4 mouse cellular contexts compared by ENCODE assay signal in genomic region chrX:80876211-80876610, GRCm38 (mm10).
DNase-seq lines count a peak whose midpoint lies in the region; ATAC-seq lines count a peak whose summit lies in the region.
"Not testable (repeated sequence)": the region's sequence is repeated elsewhere in the genome, so short reads cannot be mapped to it uniquely, and the experiment has no call there.

No protein-coding gene starts in this region.

- DNase-seq in ES-CJ7 (ENCODE audit: low read depth, low spot score): peak; percentile 80
- DNase-seq in R1 (ENCODE audit: low read depth, low spot score): peak; percentile 90
- peak; percentile 85 for DNase-seq in ZHBTc4 (ENCODE audit: low read depth, low spot score)
- peak; percentile 1 for DNase-seq in embryonic facial prominence, embryonic 14.5 days (ENCODE audit: low spot score)

- H3K9ac ChIP-seq in embryonic facial prominence, embryonic 14.5 days (ENCODE audit: low read depth, low read length): not testable (repeated sequence)

- not testable (repeated sequence) for H3K27ac ChIP-seq in embryonic facial prominence, embryonic 14.5 days (replicated peaks; ENCODE audit: low read depth, low read length)

- not testable (repeated sequence) for H3K4me3 ChIP-seq in embryonic facial prominence, embryonic 14.5 days (ENCODE audit: low read depth, low read length)

- not testable (repeated sequence) for H3K4me2 ChIP-seq in embryonic facial prominence, embryonic 14.5 days (ENCODE audit: low read depth, low read length)

- 81% methylated on average over 1 of the region's 1 CpGs for WGBS in embryonic facial prominence, embryonic 14.5 days

- H3K4me1 ChIP-seq in embryonic facial prominence, embryonic 14.5 days (ENCODE audit: control insufficient read depth, insufficient read depth, low read length): not testable (repeated sequence)

- H3K9me3 ChIP-seq in embryonic facial prominence, embryonic 14.5 days (ENCODE audit: control insufficient read depth, low read length): not testable (repeated sequence)

- not testable (repeated sequence) for ATAC-seq in embryonic facial prominence, embryonic 14.5 days (ENCODE audit: low read depth)

- H3K27me3 ChIP-seq in embryonic facial prominence, embryonic 14.5 days (replicated peaks; ENCODE audit: control insufficient read depth, insufficient read depth, low read length): not testable (repeated sequence)

- H3K36me3 ChIP-seq in embryonic facial prominence, embryonic 14.5 days (ENCODE audit: control insufficient read depth, insufficient read depth, low read length): not testable (repeated sequence)

Comparison
In these comparisons a context has a peak if more than half of its experiments do, and no peak if none do; other contexts are left out.
1. DNase-seq: peak in every context shown above with its lines; median percentile 90 in R1; 85 in ZHBTc4; 80 in ES-CJ7; 1 in embryonic facial prominence, embryonic 14.5 days.